Mouse (Mus musculus): ENCODE results near the gene Ifi209. TPM values are rescaled to one million over a fixed set of nuclear protein-coding genes. Genes with fewer than 3 reads are reported as not detected.
"Not testable (repeated sequence)": the region's sequence is repeated elsewhere in the genome, so short reads cannot be mapped to it uniquely, and the experiment has no call there.

Ifi209 gene
- polyA plus RNA-seq (2015; fragmentation: Nextera tagmentation; extraction: Ambion mirVana): 0.32 and 0.38 TPM in 2 replicates

- not testable (repeated sequence) for H3K9me3 ChIP-seq (ENCODE audit: control insufficient read depth, low read length); H3K4me1 ChIP-seq (ENCODE audit: control insufficient read depth, insufficient read depth, low read length); H3K4me3 ChIP-seq (ENCODE audit: low read length); H3K27ac ChIP-seq (ENCODE audit: low read length); H3K27me3 ChIP-seq (replicated peaks; ENCODE audit: control insufficient read depth, insufficient read depth, low read length); H3K36me3 ChIP-seq (ENCODE audit: control insufficient read depth, insufficient read depth, low read length); ATAC-seq; H3K4me2 ChIP-seq (ENCODE audit: low read depth, low read length); H3K9ac ChIP-seq (ENCODE audit: low read depth, low read length)
- 88% methylated on average over 2 of the region's 2 CpGs for WGBS
Measured at GRCm38 (mm10) chr1:173630622-173631021, at the start of gene Ifi209. Gene Ifi209, plus strand, starts transcription at chr1:173630917.

GRCm38 (mm10) chr1:173589698-173590097 is 41.0 kb upstream of the Ifi209 start:
- not testable (repeated sequence) for H3K36me3 ChIP-seq (ENCODE audit: control insufficient read depth, insufficient read depth, low read length); H3K27ac ChIP-seq (ENCODE audit: low read length); H3K9me3 ChIP-seq (ENCODE audit: control insufficient read depth, low read length); H3K4me1 ChIP-seq (ENCODE audit: control insufficient read depth, insufficient read depth, low read length); H3K27me3 ChIP-seq (replicated peaks; ENCODE audit: control insufficient read depth, insufficient read depth, low read length); H3K4me2 ChIP-seq (ENCODE audit: low read depth, low read length); H3K4me3 ChIP-seq (ENCODE audit: low read length); H3K9ac ChIP-seq (ENCODE audit: low read depth, low read length); ATAC-seq
- WGBS: 87% methylated on average over 2 of the region's 2 CpGs

GRCm38 (mm10) chr1:173598838-173599494 is 31.8 kb upstream of the Ifi209 start, which contains the start of gene Ifi213:
Gene Ifi213, minus strand, starts transcription at chr1:173599274.
- H3K36me3 ChIP-seq (ENCODE audit: control insufficient read depth, insufficient read depth, low read length); ATAC-seq; H3K9ac ChIP-seq (ENCODE audit: low read depth, low read length); H3K27me3 ChIP-seq (replicated peaks; ENCODE audit: control insufficient read depth, insufficient read depth, low read length); H3K4me3 ChIP-seq (ENCODE audit: low read length); H3K9me3 ChIP-seq (ENCODE audit: control insufficient read depth, low read length); H3K27ac ChIP-seq (ENCODE audit: low read length); H3K4me2 ChIP-seq (ENCODE audit: low read depth, low read length); H3K4me1 ChIP-seq (ENCODE audit: control insufficient read depth, insufficient read depth, low read length): not testable (repeated sequence)
- WGBS: 45% methylated on average over 3 of the region's 3 CpGs

GRCm38 (mm10) chr1:173610291-173610690 is 20.4 kb upstream of the Ifi209 start:
- H3K9me3 ChIP-seq (ENCODE audit: control insufficient read depth, low read length); H3K4me2 ChIP-seq (ENCODE audit: low read depth, low read length); H3K27me3 ChIP-seq (replicated peaks; ENCODE audit: control insufficient read depth, insufficient read depth, low read length); H3K4me1 ChIP-seq (ENCODE audit: control insufficient read depth, insufficient read depth, low read length); ATAC-seq; H3K4me3 ChIP-seq (ENCODE audit: low read length); H3K9ac ChIP-seq (ENCODE audit: low read depth, low read length); H3K27ac ChIP-seq (ENCODE audit: low read length); H3K36me3 ChIP-seq (ENCODE audit: control insufficient read depth, insufficient read depth, low read length): not testable (repeated sequence)
- 73% methylated on average over 3 of the region's 3 CpGs for WGBS

- not testable (repeated sequence) for H3K9ac ChIP-seq (ENCODE audit: low read depth, low read length); ATAC-seq; H3K4me3 ChIP-seq (ENCODE audit: low read length); H3K4me1 ChIP-seq (ENCODE audit: control insufficient read depth, insufficient read depth, low read length); H3K27ac ChIP-seq (ENCODE audit: low read length); H3K27me3 ChIP-seq (replicated peaks; ENCODE audit: control insufficient read depth, insufficient read depth, low read length); H3K9me3 ChIP-seq (ENCODE audit: control insufficient read depth, low read length); H3K36me3 ChIP-seq (ENCODE audit: control insufficient read depth, insufficient read depth, low read length); H3K4me2 ChIP-seq (ENCODE audit: low read depth, low read length)
- WGBS: 83% methylated on average over 2 of the region's 2 CpGs
Measured at GRCm38 (mm10) chr1:173622216-173622615, 8.5 kb upstream of the Ifi209 start.

- Histone ChIP-seq H3K27me3 (replicated peaks; ENCODE audit: control insufficient read depth, insufficient read depth, low read length) (no peaks in the 10 kb centered on the region), H3K4me1 (ENCODE audit: control insufficient read depth, insufficient read depth, low read length) (no peaks in the 10 kb centered on the region), H3K27ac (ENCODE audit: low read length) (no peak overlapping the region), H3K9ac (ENCODE audit: low read depth, low read length) (no peak overlapping the region), H3K4me3 (ENCODE audit: low read length) (no peak overlapping the region), H3K36me3 (ENCODE audit: control insufficient read depth, insufficient read depth, low read length) (no peaks in the 10 kb centered on the region), H3K9me3 (ENCODE audit: control insufficient read depth, low read length) (no peaks in the 10 kb centered on the region), H3K4me2 (ENCODE audit: low read depth, low read length) (no peak overlapping the region)
- no peak for ATAC-seq
- 91% methylated on average over 2 of the region's 2 CpGs for WGBS
Measured at GRCm38 (mm10) chr1:173624052-173624451, 6.7 kb upstream of the Ifi209 start.

- 78% methylated on average over 2 of the region's 2 CpGs for WGBS
- ATAC-seq: no peak
- no peak overlapping the region for H3K9ac ChIP-seq (ENCODE audit: low read depth, low read length)
- no peak overlapping the region for H3K4me3 ChIP-seq (ENCODE audit: low read length)
- H3K27ac ChIP-seq (ENCODE audit: low read length): no peak overlapping the region
- no peaks in the 10 kb centered on the region for H3K27me3 ChIP-seq (replicated peaks; ENCODE audit: control insufficient read depth, insufficient read depth, low read length)
- H3K9me3 ChIP-seq (ENCODE audit: control insufficient read depth, low read length): no peaks in the 10 kb centered on the region
- no peaks in the 10 kb centered on the region for H3K4me1 ChIP-seq (ENCODE audit: control insufficient read depth, insufficient read depth, low read length)
- H3K36me3 ChIP-seq (ENCODE audit: control insufficient read depth, insufficient read depth, low read length): no peaks in the 10 kb centered on the region
- no peak overlapping the region for H3K4me2 ChIP-seq (ENCODE audit: low read depth, low read length)
Measured at GRCm38 (mm10) chr1:173626686-173627085, 4.0 kb upstream of the Ifi209 start.

- no peak for ATAC-seq
- WGBS: 93% methylated on average over 5 of the region's 5 CpGs
- H3K4me3 ChIP-seq (ENCODE audit: low read length): no peak overlapping the region
- no peaks in the 10 kb centered on the region for H3K27me3 ChIP-seq (replicated peaks; ENCODE audit: control insufficient read depth, insufficient read depth, low read length)
- no peak overlapping the region for H3K4me2 ChIP-seq (ENCODE audit: low read depth, low read length)
- no peaks in the 10 kb centered on the region for H3K36me3 ChIP-seq (ENCODE audit: control insufficient read depth, insufficient read depth, low read length)
- no peaks in the 10 kb centered on the region for H3K4me1 ChIP-seq (ENCODE audit: control insufficient read depth, insufficient read depth, low read length)
- no peak overlapping the region for H3K9ac ChIP-seq (ENCODE audit: low read depth, low read length)
- no peaks in the 10 kb centered on the region for H3K9me3 ChIP-seq (ENCODE audit: control insufficient read depth, low read length)
- no peak overlapping the region for H3K27ac ChIP-seq (ENCODE audit: low read length)
Measured at GRCm38 (mm10) chr1:173633969-173634645, 3.4 kb downstream of the Ifi209 start.

- no peaks in the 10 kb centered on the region for H3K27me3 ChIP-seq (replicated peaks; ENCODE audit: control insufficient read depth, insufficient read depth, low read length)
- no peak overlapping the region for H3K9ac ChIP-seq (ENCODE audit: low read depth, low read length)
- no peak overlapping the region for H3K27ac ChIP-seq (ENCODE audit: low read length)
- no peaks in the 10 kb centered on the region for H3K36me3 ChIP-seq (ENCODE audit: control insufficient read depth, insufficient read depth, low read length)
- H3K4me1 ChIP-seq (ENCODE audit: control insufficient read depth, insufficient read depth, low read length): no peaks in the 10 kb centered on the region
- WGBS: 71% methylated on average over 2 of the region's 2 CpGs
- no peak for ATAC-seq
- H3K9me3 ChIP-seq (ENCODE audit: control insufficient read depth, low read length): no peaks in the 10 kb centered on the region
- no peak overlapping the region for H3K4me3 ChIP-seq (ENCODE audit: low read length)
- no peak overlapping the region for H3K4me2 ChIP-seq (ENCODE audit: low read depth, low read length)
Measured at GRCm38 (mm10) chr1:173645393-173645792, 14.7 kb downstream of the Ifi209 start.
